Mouse (Mus musculus) mature B cell (primary cell): ENCODE data around the gene Spag9.

ENCODE experiments used
- in situ Hi-C: fragments of 300-500 bp; cut with MboI; formaldehyde crosslinking; loops from 2 replicates; pipeline ENCODE4 v1.14.3; 2019

Spag9 gene

GRCm38 (mm10) chr11:93995720-93996305 lies at the start of gene Spag9:
TSS of gene Spag9 (plus strand) at chr11:93996091.
- in situ Hi-C loops = loop anchor here (5.0 kb wide), 1 partner anchor 39 kb away; the partner anchor contains the start of gene Nme2

- in situ Hi-C loops = no loop called here
Observed at GRCm38 (mm10) chr11:93948887-93949567, 46.9 kb upstream of the Spag9 start.

- in situ Hi-C loops = loop anchor here (25.0 kb wide), 1 partner anchor 137 kb away; no protein-coding TSS in a partner anchor
Observed at GRCm38 (mm10) chr11:93950045-93950444, 45.8 kb upstream of the Spag9 start.

GRCm38 (mm10) chr11:93952376-93952775 lies 43.5 kb upstream of the Spag9 start:
- in situ Hi-C loops = loop anchor here (25.0 kb wide), 1 partner anchor 135 kb away; no protein-coding TSS in a partner anchor

GRCm38 (mm10) chr11:93954738-93955255 lies 41.1 kb upstream of the Spag9 start:
- in situ Hi-C loops = loop anchor here (5.0 to 25.0 kb wide), 2 partner anchors 43 to 133 kb away; partner anchors contain the start of gene Spag9

GRCm38 (mm10) chr11:93955256-93956150 lies 40.4 kb upstream of the Spag9 start:
- in situ Hi-C loops = loop anchor here (5.0 to 25.0 kb wide), 2 partner anchors 42 to 132 kb away; partner anchors contain the start of gene Spag9

GRCm38 (mm10) chr11:93956159-93956558 lies 39.7 kb upstream of the Spag9 start, which contains the start of gene Nme2:
TSS of gene Nme2 (minus strand) at chr11:93956259.
- in situ Hi-C loops = loop anchor here (5.0 to 25.0 kb wide), 2 partner anchors 41 to 131 kb away; partner anchors contain the start of gene Spag9

- in situ Hi-C loops = loop anchor here (5.0 to 25.0 kb wide), 2 partner anchors 40 to 130 kb away; partner anchors contain the start of gene Spag9
Observed at GRCm38 (mm10) chr11:93957031-93957555, 38.8 kb upstream of the Spag9 start.

- in situ Hi-C loops = loop anchor here (5.0 to 25.0 kb wide), 2 partner anchors 40 to 130 kb away; partner anchors contain the start of gene Spag9
Observed at GRCm38 (mm10) chr11:93957746-93958145, 38.1 kb upstream of the Spag9 start.

- in situ Hi-C loops = loop anchor here (25.0 kb wide), 1 partner anchor 126 kb away; no protein-coding TSS in a partner anchor
Observed at GRCm38 (mm10) chr11:93961482-93961881, 34.4 kb upstream of the Spag9 start.

GRCm38 (mm10) chr11:93963013-93963412 lies 32.9 kb upstream of the Spag9 start:
- in situ Hi-C loops = loop anchor here (25.0 kb wide), 1 partner anchor 124 kb away; no protein-coding TSS in a partner anchor

- in situ Hi-C loops = loop anchor here (25.0 kb wide), 1 partner anchor 122 kb away; no protein-coding TSS in a partner anchor
Observed at GRCm38 (mm10) chr11:93965391-93965790, 30.5 kb upstream of the Spag9 start.

- in situ Hi-C loops = loop anchor here (25.0 kb wide), 1 partner anchor 120 kb away; no protein-coding TSS in a partner anchor
Observed at GRCm38 (mm10) chr11:93967381-93967780, 28.5 kb upstream of the Spag9 start.

GRCm38 (mm10) chr11:93968005-93968847 lies 27.7 kb upstream of the Spag9 start, which contains the start of the genes Gm20390 and Nme1:
TSS of gene Gm20390 (minus strand) at chr11:93968293.
TSS of gene Nme1 (minus strand) at chr11:93968521.
- in situ Hi-C loops = loop anchor here (25.0 kb wide), 1 partner anchor 119 kb away; no protein-coding TSS in a partner anchor

- in situ Hi-C loops = loop anchor here (25.0 kb wide), 1 partner anchor 119 kb away; no protein-coding TSS in a partner anchor
Observed at GRCm38 (mm10) chr11:93968848-93969128, 27.1 kb upstream of the Spag9 start.

- in situ Hi-C loops = loop anchor here (25.0 kb wide), 1 partner anchor 118 kb away; no protein-coding TSS in a partner anchor
Observed at GRCm38 (mm10) chr11:93969171-93969570, 26.7 kb upstream of the Spag9 start.

GRCm38 (mm10) chr11:93969799-93970198 lies 26.1 kb upstream of the Spag9 start:
- in situ Hi-C loops = loop anchor here (25.0 kb wide), 1 partner anchor 118 kb away; no protein-coding TSS in a partner anchor

- in situ Hi-C loops = loop anchor here (25.0 kb wide), 1 partner anchor 114 kb away; no protein-coding TSS in a partner anchor
Observed at GRCm38 (mm10) chr11:93972951-93973350, 22.9 kb upstream of the Spag9 start.

GRCm38 (mm10) chr11:93979502-93980049 lies 16.3 kb upstream of the Spag9 start:
- in situ Hi-C loops = no loop called here
